Mouse (Mus musculus) kidney, embryonic 16.5 days (tissue): Measurements from ENCODE around the gene Foxp2. TPM values are rescaled to one million over a fixed set of nuclear protein-coding genes. Genes with fewer than 3 reads are reported as not detected.
A peak's percentile ranks its signal among the peaks of the same experiment; 100 is the strongest.

Experiments used
- ATAC-seq: fragments of 200-750 bp; cut with Nextera tagmentation; 2 replicates; pipeline ENCODE4 v1.8.0; 2017; ENCODE audit warnings: moderate TSS enrichment; ENCODE audit not compliant: low FRiP score, low TSS enrichment
- H3K27ac ChIP-seq: fragments of 300-500 bp; sonication (generic); 2 replicates; pipeline ENCODE4 v1.5.1; 2014; ENCODE audit warnings: low read length
- H3K27me3 ChIP-seq: fragments of 300-500 bp; sonication (generic); 2 replicates; pipeline ENCODE4 v1.6.1; 2014; ENCODE audit warnings: low read length, control low read depth, mixed read lengths; ENCODE audit not compliant: insufficient read depth
- H3K36me3 ChIP-seq: fragments of 300-500 bp; sonication (generic); 2 replicates; pipeline ENCODE4 v1.6.1; 2014; ENCODE audit warnings: low read length, control low read depth, mixed read lengths; ENCODE audit not compliant: insufficient read depth
- H3K4me1 ChIP-seq: fragments of 300-500 bp; sonication (generic); 2 replicates; pipeline ENCODE4 v1.6.1; 2014; ENCODE audit warnings: low read length, control low read depth, mixed read lengths; ENCODE audit not compliant: insufficient read depth
- H3K4me2 ChIP-seq: fragments of 300-500 bp; sonication (generic); replicated peaks from 2 replicates; pipeline ENCODE4 v1.6.1; 2014; ENCODE audit warnings: low read depth, low read length
- H3K4me3 ChIP-seq: fragments of 300-500 bp; sonication (generic); 2 replicates; pipeline ENCODE4 v1.5.1; 2014; ENCODE audit warnings: mild to moderate bottlenecking, low read length
- H3K9ac ChIP-seq: fragments of 300-500 bp; sonication (generic); replicated peaks from 2 replicates; pipeline ENCODE4 v1.6.1; 2014; ENCODE audit warnings: low read length
- H3K9me3 ChIP-seq: fragments of 300-500 bp; sonication (generic); 2 replicates; pipeline ENCODE4 v1.6.1; 2016; ENCODE audit warnings: low read length, control low read depth
- WGBS: fragments of 180-500 bp; shearing (Covaris S2); extraction: QIAGEN DNeasy Blood & Tissue Kit; methylation state at CpG from one replicate; pipeline ENCODE4 v1.1.7; 2014; 5-methylcytosine and 5-hydroxymethylcytosine counted together
- polyA plus RNA-seq: library from polyadenylated mRNA; unstranded; fragments of >200 nt; fragmentation: Nextera tagmentation; extraction: Ambion mirVana; gene quantifications from 2 replicates; pipeline ENCODE4 v1.2.1, GENCODE M21; 2015

Gene Foxp2
- polyA plus RNA-seq, 1 experiment from 2014 or later, result 6.5 TPM

- Histone ChIP-seq H3K27ac (no peak overlapping the region), H3K4me2 (no peak overlapping the region), H3K9ac (no peak overlapping the region), H3K27me3 (no peaks in the 10 kb centered on the region), H3K9me3 (no peaks in the 10 kb centered on the region), H3K36me3 (no peaks in the 10 kb centered on the region), H3K4me1 (no peaks in the 10 kb centered on the region), H3K4me3 (no peak overlapping the region)
- WGBS, result 89% methylated on average over 2 of the region's 2 CpGs
- no peak for ATAC-seq
Observed at GRCm38 (mm10) chr6:15318343-15318742, 417.2 kb downstream of the Foxp2 start.

- Histone ChIP-seq H3K4me1 (no peaks in the 10 kb centered on the region), H3K27ac (no peak overlapping the region), H3K9me3 (no peaks in the 10 kb centered on the region), H3K36me3 (no peaks in the 10 kb centered on the region), H3K4me3 (no peak overlapping the region), H3K4me2 (no peak overlapping the region), H3K9ac (no peak overlapping the region), H3K27me3 (no peaks in the 10 kb centered on the region)
- ATAC-seq, result no peak
- WGBS, result 58% methylated on average over 2 of the region's 2 CpGs
Observed at GRCm38 (mm10) chr6:15321551-15321974, 420.4 kb downstream of the Foxp2 start.

- Histone ChIP-seq H3K9ac (no peak overlapping the region), H3K4me2 (no peak overlapping the region), H3K36me3 (no peaks in the 10 kb centered on the region), H3K27ac (no peak overlapping the region), H3K9me3 (no peaks in the 10 kb centered on the region), H3K4me3 (no peak overlapping the region), H3K27me3 (no peaks in the 10 kb centered on the region), H3K4me1 (no peaks in the 10 kb centered on the region)
- ATAC-seq, result no peak
Observed at GRCm38 (mm10) chr6:15323099-15323498, 421.9 kb downstream of the Foxp2 start.

DNA sequence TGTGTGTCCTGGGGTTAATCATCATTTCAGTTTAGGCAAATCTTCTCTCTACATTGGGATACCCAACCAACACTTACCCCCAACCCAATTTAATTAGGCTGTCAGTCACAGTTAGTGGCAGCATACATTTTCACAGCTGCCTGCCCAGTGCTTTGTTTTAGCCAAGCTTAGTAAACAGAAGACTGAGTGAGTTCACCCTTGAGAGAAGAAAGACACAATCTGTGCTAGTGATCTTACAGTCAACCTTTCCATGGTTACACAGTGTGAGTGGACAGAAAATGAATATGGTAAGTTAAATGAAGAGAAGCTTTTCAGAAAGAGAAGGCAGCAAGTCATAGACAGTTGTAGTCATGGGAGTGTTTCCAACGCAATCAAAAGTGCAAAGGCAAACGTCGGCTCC lies 446.6 kb downstream of the Foxp2 start:
- ATAC-seq, result no peak
- Histone ChIP-seq H3K9ac (no peak overlapping the region), H3K4me3 (no peak overlapping the region), H3K27me3 (no peaks in the 10 kb centered on the region), H3K27ac (no peak overlapping the region), H3K36me3 (no peaks in the 10 kb centered on the region), H3K4me2 (no peak overlapping the region), H3K4me1 (no peaks in the 10 kb centered on the region), H3K9me3 (no peaks in the 10 kb centered on the region)
- 85% methylated on average over 3 of the region's 3 CpGs for WGBS

DNA sequence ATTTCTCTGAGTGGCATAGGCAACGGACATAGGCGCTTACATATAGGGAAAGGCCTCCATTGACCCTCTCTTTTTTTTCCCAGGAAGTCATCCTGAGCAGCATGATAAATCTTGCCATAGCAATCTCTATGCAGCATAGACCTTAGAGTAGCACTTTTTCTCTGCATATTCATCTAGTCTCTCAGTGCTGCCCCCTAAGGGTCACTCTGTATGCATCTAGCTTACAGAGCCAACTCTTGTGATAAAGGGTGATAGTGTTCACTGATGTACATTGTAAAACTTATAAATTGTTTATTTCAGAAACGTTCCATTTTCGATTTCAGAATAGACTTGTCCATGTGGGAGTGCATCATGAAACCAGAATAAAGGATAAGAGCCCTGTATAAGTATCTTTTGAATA lies 454.7 kb downstream of the Foxp2 start:
- no peak overlapping the region for H3K9ac ChIP-seq
- no peak overlapping the region for H3K27ac ChIP-seq
- no peaks in the 10 kb centered on the region for H3K36me3 ChIP-seq
- no peak for ATAC-seq
- no peaks in the 10 kb centered on the region for H3K9me3 ChIP-seq
- 81% methylated on average over 4 of the region's 4 CpGs for WGBS
- no peak overlapping the region for H3K4me2 ChIP-seq
- H3K27me3 ChIP-seq, result no peaks in the 10 kb centered on the region
- no peaks in the 10 kb centered on the region for H3K4me1 ChIP-seq
- H3K4me3 ChIP-seq, result no peak overlapping the region

GRCm38 (mm10) chr6:15370281-15370680 lies 469.1 kb downstream of the Foxp2 start:
- H3K36me3 ChIP-seq, result no peaks in the 10 kb centered on the region
- H3K4me1 ChIP-seq, result no peaks in the 10 kb centered on the region
- H3K27me3 ChIP-seq, result no peaks in the 10 kb centered on the region
- H3K9ac ChIP-seq, result no peak overlapping the region
- ATAC-seq, result no peak
- no peaks in the 10 kb centered on the region for H3K9me3 ChIP-seq
- no peak overlapping the region for H3K4me3 ChIP-seq
- no peak overlapping the region for H3K27ac ChIP-seq
- WGBS, result 83% methylated on average over 8 of the region's 8 CpGs
- H3K4me2 ChIP-seq, result no peak overlapping the region

DNA sequence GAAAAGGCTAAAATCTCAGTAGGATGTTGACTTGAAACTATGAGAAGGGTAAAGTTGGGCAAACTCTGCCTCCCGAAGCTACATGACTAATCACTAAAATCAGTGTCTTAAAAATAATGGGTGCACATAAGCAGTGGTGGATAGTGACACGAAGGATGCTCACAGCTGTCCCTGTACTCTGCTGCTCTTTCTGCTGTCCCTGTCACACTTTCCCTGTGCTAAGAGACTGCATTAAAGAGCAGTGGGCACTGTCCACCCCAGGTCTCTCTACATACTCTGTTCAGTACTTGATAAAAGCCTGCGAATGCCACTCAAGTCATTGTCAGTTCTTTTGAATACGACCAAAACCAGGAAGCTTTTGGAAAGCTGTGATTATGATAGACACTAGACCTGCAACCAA lies 469.7 kb downstream of the Foxp2 start:
- no peaks in the 10 kb centered on the region for H3K9me3 ChIP-seq
- H3K36me3 ChIP-seq, result no peaks in the 10 kb centered on the region
- no peak overlapping the region for H3K4me3 ChIP-seq
- WGBS, result 84% methylated on average over 4 of the region's 4 CpGs
- no peaks in the 10 kb centered on the region for H3K27me3 ChIP-seq
- ATAC-seq, result no peak
- H3K9ac ChIP-seq, result no peak overlapping the region
- no peak overlapping the region for H3K4me2 ChIP-seq
- H3K4me1 ChIP-seq, result no peaks in the 10 kb centered on the region
- no peak overlapping the region for H3K27ac ChIP-seq

DNA sequence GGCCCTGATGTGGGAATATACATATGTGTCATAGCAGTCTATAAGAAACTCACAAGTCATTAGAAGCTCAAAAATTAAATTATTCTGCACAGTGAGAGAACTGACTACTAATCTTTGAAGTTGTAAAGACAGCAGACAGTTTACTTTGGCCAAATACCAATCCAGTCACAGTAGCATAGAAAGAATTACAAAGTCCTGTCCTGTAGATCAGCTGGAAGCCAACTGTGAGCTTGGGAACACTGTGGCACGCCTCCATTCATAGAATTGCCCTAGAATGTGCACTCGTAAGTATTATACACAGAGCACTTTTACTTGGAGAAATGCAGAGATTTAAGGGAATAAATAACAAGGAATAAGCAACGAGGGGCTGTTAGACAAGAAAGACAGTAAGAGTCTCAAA lies 472.5 kb downstream of the Foxp2 start:
- H3K9me3 ChIP-seq, result no peaks in the 10 kb centered on the region
- no peak overlapping the region for H3K27ac ChIP-seq
- no peak overlapping the region for H3K4me3 ChIP-seq
- H3K36me3 ChIP-seq, result no peaks in the 10 kb centered on the region
- no peaks in the 10 kb centered on the region for H3K27me3 ChIP-seq
- WGBS, result 75% methylated on average over 3 of the region's 3 CpGs
- H3K9ac ChIP-seq, result no peak overlapping the region
- ATAC-seq, result no peak
- H3K4me2 ChIP-seq, result no peak overlapping the region
- H3K4me1 ChIP-seq, result peaks cover 5% of the 10 kb centered on the region; the same call in 1 of the 2 replicates

- no peak overlapping the region for H3K27ac ChIP-seq
- peaks cover 5% of the 10 kb centered on the region; the same call in 1 of the 2 replicates for H3K4me1 ChIP-seq
- H3K27me3 ChIP-seq, result no peaks in the 10 kb centered on the region
- H3K9ac ChIP-seq, result no peak overlapping the region
- ATAC-seq, result peak; percentile 67
- H3K4me2 ChIP-seq, result no peak overlapping the region
- 39% methylated on average over 5 of the region's 5 CpGs for WGBS
- no peak overlapping the region for H3K4me3 ChIP-seq
- H3K9me3 ChIP-seq, result no peaks in the 10 kb centered on the region
- H3K36me3 ChIP-seq, result no peaks in the 10 kb centered on the region
Observed at GRCm38 (mm10) chr6:15378261-15378660, 477.1 kb downstream of the Foxp2 start.

DNA sequence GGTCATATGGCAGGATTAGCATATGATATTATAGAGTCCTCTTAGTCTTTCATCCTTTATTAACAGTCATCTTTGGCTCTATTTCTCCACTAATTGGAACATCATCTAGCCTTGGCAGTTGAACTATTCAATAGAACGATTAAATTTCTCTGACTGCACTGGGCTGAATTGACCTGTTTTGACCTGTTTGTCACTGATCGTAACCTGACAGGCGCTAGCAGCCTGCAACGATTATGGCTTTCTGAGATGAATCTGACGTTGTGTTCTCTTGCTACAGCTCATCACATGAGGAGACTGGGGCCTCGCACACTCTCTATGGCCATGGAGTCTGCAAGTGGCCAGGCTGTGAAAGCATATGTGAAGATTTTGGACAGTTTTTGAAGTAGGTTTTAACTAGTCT lies 495.3 kb downstream of the Foxp2 start:
- Histone ChIP-seq H3K27me3 (no peaks in the 10 kb centered on the region), H3K4me1 (no peaks in the 10 kb centered on the region), H3K27ac (no peak overlapping the region), H3K36me3 (no peaks in the 10 kb centered on the region), H3K9ac (no peak overlapping the region), H3K4me3 (no peak overlapping the region), H3K9me3 (no peaks in the 10 kb centered on the region), H3K4me2 (no peak overlapping the region)
- WGBS, result 62% methylated on average over 6 of the region's 6 CpGs
- no peak for ATAC-seq

DNA sequence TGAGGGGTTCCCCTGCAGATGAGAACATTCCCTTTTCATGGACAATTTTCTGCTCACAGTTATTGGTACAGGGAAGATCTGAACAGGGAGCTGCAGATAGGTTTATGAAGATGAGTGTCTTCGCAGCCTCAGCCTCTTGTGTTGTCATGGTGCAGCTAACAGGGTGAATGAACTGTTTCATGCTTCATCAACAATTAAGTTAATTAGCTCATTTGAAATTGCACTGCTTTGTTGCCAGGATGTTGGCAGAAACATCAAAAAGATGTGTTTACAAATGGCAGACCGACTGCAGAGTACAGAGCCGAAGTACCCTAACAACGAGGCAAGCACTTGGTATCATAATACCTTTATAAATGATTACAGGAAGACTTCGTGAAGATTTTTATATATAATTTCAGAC lies 496.3 kb downstream of the Foxp2 start:
- 65% methylated on average over 5 of the region's 5 CpGs for WGBS
- no peaks in the 10 kb centered on the region for H3K9me3 ChIP-seq
- H3K4me1 ChIP-seq, result no peaks in the 10 kb centered on the region
- H3K27me3 ChIP-seq, result no peaks in the 10 kb centered on the region
- H3K4me2 ChIP-seq, result no peak overlapping the region
- H3K4me3 ChIP-seq, result no peak overlapping the region
- no peaks in the 10 kb centered on the region for H3K36me3 ChIP-seq
- H3K9ac ChIP-seq, result no peak overlapping the region
- no peak overlapping the region for H3K27ac ChIP-seq
- ATAC-seq, result no peak
